Mouse (Mus musculus): ENCODE measurements at regions not wholly inside any gene's neighbourhood (a gene's known extent, or its start where the extent isn't known, plus 50 kb on each side); places are given as distances from the start of the nearest gene placed in this dataset.

DNA sequence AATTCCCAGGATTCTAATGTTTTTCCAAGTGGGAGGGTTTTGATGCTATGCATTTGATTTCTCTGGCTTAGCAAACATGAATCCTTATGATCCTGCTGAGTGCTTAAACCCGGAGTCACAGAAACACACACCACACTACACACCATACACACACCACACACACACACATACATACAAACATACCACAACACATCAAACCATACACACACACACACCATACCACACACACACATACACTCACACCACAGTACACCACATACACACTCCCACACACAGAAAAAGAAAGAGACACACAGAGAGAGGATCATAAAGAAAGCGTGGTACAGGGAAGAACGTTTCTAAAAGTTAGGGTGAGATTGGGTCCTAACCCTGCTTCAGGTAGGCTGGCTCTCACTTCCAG, 171.1 kb upstream of the Hmga2 start:
- no peak for TF ChIP-seq POLR2A (IDR thresholded peaks at IDR 0.05; ENCODE audit: borderline replicate concordance, insufficient read depth, low read length)
- TF ChIP-seq CTCF (IDR thresholded peaks at IDR 0.05; ENCODE audit: borderline replicate concordance, insufficient read depth, low read depth, low read length), result no peak

All from cerebellum, adult 2 months (tissue).